In genomic region chr4:46611181-46611580, GRCm38 (mm10) we compare ENCODE assay signal across 9 mouse cellular contexts. TPM values are rescaled to one million over a fixed set of nuclear protein-coding genes. Genes with fewer than 3 reads are reported as not detected.
DNase-seq lines count a peak whose midpoint lies in the region; ATAC-seq and TF ChIP-seq lines count a peak whose summit lies in the region.
"Had no signal": no experiment of that assay in that cellular context is flagged by ENCODE, and none has a peak within 500 bp of the region (broad histone marks: within the 10 kb centered on the region; RNA-seq: fewer than 3 reads in every experiment).

No protein-coding gene starts in this region.

- no peaks in the 10 kb centered on the region for H3K27me3 ChIP-seq in kidney, adult 2 months (replicated peaks; ENCODE audit: control insufficient read depth, insufficient read depth, low read length)
- peaks cover 48% of the 10 kb centered on the region for H3K27me3 ChIP-seq in limb, embryonic 10.5 days (ENCODE audit: low read depth, poor library complexity, severe bottlenecking)
- no peaks in the 10 kb centered on the region for H3K27me3 ChIP-seq in stomach, embryonic 14.5 days (ENCODE audit: control insufficient read depth, insufficient read depth, low read length)
- H3K27me3 ChIP-seq: stomach, embryonic 15.5 days had no signal

- no peak for TF ChIP-seq POLR2A in kidney, adult 2 months (IDR thresholded peaks at IDR 0.05; ENCODE audit: low read depth, low read length)

- TF ChIP-seq CTCF in kidney, adult 2 months (conservative IDR thresholded peaks at IDR 0.05; ENCODE audit: insufficient read depth, insufficient read length, low read depth, low read length), result peak; percentile 80

- no peak overlapping the region for H3K4me3 ChIP-seq in kidney, adult 2 months (ENCODE audit: insufficient read depth, low read depth, low read length)
- H3K4me3 ChIP-seq in limb, embryonic 10.5 days, result no peak overlapping the region
- H3K4me3 ChIP-seq in stomach, embryonic 14.5 days (ENCODE audit: low read depth, low read length), result no peak overlapping the region
- H3K4me3 ChIP-seq: stomach, embryonic 15.5 days had no signal

- H3K27ac ChIP-seq in kidney, adult 2 months (ENCODE audit: insufficient read depth, low read depth, low read length), result no peak overlapping the region
- H3K27ac ChIP-seq in limb, embryonic 10.5 days, result no peak overlapping the region
- H3K27ac ChIP-seq in stomach, embryonic 14.5 days (ENCODE audit: low read length), result no peak overlapping the region
- H3K27ac ChIP-seq: stomach, embryonic 15.5 days had no signal

- 0 out of 2 replicates have a peak, but pooled peaks have one; percentile 20 for ATAC-seq in stomach, embryonic 14.5 days (ENCODE audit: insufficient number of reproducible peaks, insufficient read depth, low FRiP score, low read depth)

- H3K9me3 ChIP-seq in limb, embryonic 10.5 days (replicated peaks), result no peaks in the 10 kb centered on the region
- H3K9me3 ChIP-seq in stomach, embryonic 14.5 days (ENCODE audit: control insufficient read depth, low read depth, low read length), result no peaks in the 10 kb centered on the region
- H3K9me3 ChIP-seq: stomach, embryonic 15.5 days had no signal

- H3K36me3 ChIP-seq in kidney, adult 2 months (ENCODE audit: control insufficient read depth, insufficient read depth, low read length), result no peaks in the 10 kb centered on the region
- H3K36me3 ChIP-seq in limb, embryonic 10.5 days, result no peaks in the 10 kb centered on the region
- no peaks in the 10 kb centered on the region for H3K36me3 ChIP-seq in stomach, embryonic 14.5 days (ENCODE audit: control insufficient read depth, insufficient read depth, low read length)
- H3K36me3 ChIP-seq: stomach, embryonic 15.5 days had no signal

- peak; percentile 73 for DNase-seq in A20 (ENCODE audit: low read depth, low spot score)
- DNase-seq in adrenal gland, adult 2 months, result peak; percentile 76
- DNase-seq in embryo, embryonic 10.5 days (ENCODE audit: low spot score), result peak; percentile 95
- DNase-seq in gastrocnemius, postnatal 25 days, result peak; percentile 44
- DNase-seq in kidney, adult 2 months, result peak; percentile 80
- peak; percentile 89 for DNase-seq in limb, embryonic 10.5 days (ENCODE audit: low spot score)
- DNase-seq in naive thymus-derived CD4-positive, alpha-beta T cell, adult 2 months (ENCODE audit: low read depth), result peak; percentile 94

- WGBS in kidney, adult 2 months, result 2% methylated on average over 4 of the region's 4 CpGs
- whole genome bisulfite sequencing in limb, embryonic 10.5 days, result 1% methylated on average over 4 of the region's 4 CpGs
- WGBS in stomach, embryonic 14.5 days, result 2% methylated on average over 4 of the region's 4 CpGs

- no peak overlapping the region for H3K9ac ChIP-seq in stomach, embryonic 14.5 days (replicated peaks; ENCODE audit: low read depth, low read length)
- H3K9ac ChIP-seq: stomach, embryonic 15.5 days had no signal

- no peak overlapping the region for H3K4me2 ChIP-seq in stomach, embryonic 14.5 days (replicated peaks; ENCODE audit: low read depth, low read length)
- H3K4me2 ChIP-seq: stomach, embryonic 15.5 days had no signal

- no peaks in the 10 kb centered on the region for H3K4me1 ChIP-seq in kidney, adult 2 months (ENCODE audit: control insufficient read depth, insufficient read depth, low read length)
- no peaks in the 10 kb centered on the region; the same call in 1 of the 2 replicates for H3K4me1 ChIP-seq in limb, embryonic 10.5 days
- no peaks in the 10 kb centered on the region for H3K4me1 ChIP-seq in stomach, embryonic 14.5 days (ENCODE audit: control insufficient read depth, insufficient read depth, low read length)
- H3K4me1 ChIP-seq: stomach, embryonic 15.5 days had no signal

RNA-seq across cellular contexts. Expression of gene Coro2a, which starts 9.2 kb away (rescaled TPM):
- 1 to 10 TPM; 2.2 to 2.8 TPM for total RNA-seq in adrenal gland, adult 2 months (2021)
- polyA plus RNA-seq in adrenal gland, adult 2 months (2012; rRNA removed), result 8.7 and 12.4 TPM in 2 replicates
- total RNA-seq in gastrocnemius, postnatal 25 days (2021), result under 1 TPM in 1 of 2 experiments, not detected in 1; 0.20 TPM
- 4.1 and 4.2 TPM in 2 replicates for polyA plus RNA-seq in kidney, adult 2 months (2012; rRNA removed)
- 2.1 and 2.2 TPM in 2 replicates for polyA plus RNA-seq in limb, embryonic 10.5 days (2016; fragmentation: Nextera tagmentation; extraction: Ambion mirVana)
- 10.8 and 11.7 TPM in 2 replicates for polyA plus RNA-seq in stomach, embryonic 14.5 days (2014; fragmentation: Nextera tagmentation; extraction: Ambion mirVana)

RNA-seq across cellular contexts. Expression of gene Tbc1d2, which starts 38.8 kb away (rescaled TPM):
- total RNA-seq in adrenal gland, adult 2 months (2021), result 1 to 10 TPM; 1.4 to 5.1 TPM
- 3.4 and 7.0 TPM in 2 replicates for polyA plus RNA-seq in adrenal gland, adult 2 months (2012; rRNA removed)
- total RNA-seq in gastrocnemius, postnatal 25 days (2021), result under 1 TPM; 0.64 to 0.78 TPM
- polyA plus RNA-seq in kidney, adult 2 months (2012; rRNA removed), result 6.1 and 7.6 TPM in 2 replicates
- polyA plus RNA-seq in limb, embryonic 10.5 days (2016; fragmentation: Nextera tagmentation; extraction: Ambion mirVana), result 1.2 and 1.8 TPM in 2 replicates
- polyA plus RNA-seq in stomach, embryonic 14.5 days (2014; fragmentation: Nextera tagmentation; extraction: Ambion mirVana), result 2.2 and 2.3 TPM in 2 replicates

Comparison
In these comparisons a context has a peak if more than half of its experiments do, and no peak if none do; other contexts are left out.
1. DNase-seq: peak in every context shown above with its lines; median percentile 95 in embryo, embryonic 10.5 days; 94 in naive thymus-derived CD4-positive, alpha-beta T cell, adult 2 months; 89 in limb, embryonic 10.5 days; 80 in kidney, adult 2 months; 76 in adrenal gland, adult 2 months; 73 in A20; 44 in gastrocnemius, postnatal 25 days.